Mouse (Mus musculus) embryonic facial prominence, embryonic 12.5 days (tissue): ENCODE measurements around the gene Pck2. TPM values are rescaled to one million over a fixed set of nuclear protein-coding genes. Genes with fewer than 3 reads are reported as not detected.

Experiments
- ATAC-seq: fragments of 200-750 bp; cut with Nextera tagmentation; 2 replicates; pipeline ENCODE4 v1.8.0; 2017; ENCODE audit not compliant: insufficient number of reproducible peaks, insufficient read depth, low FRiP score, low TSS enrichment
- H3K27ac ChIP-seq: fragments of 300-500 bp; sonication (generic); 2 replicates; pipeline ENCODE4 v1.5.1; 2016; ENCODE audit warnings: mild to moderate bottlenecking
- H3K27me3 ChIP-seq: fragments of 300-500 bp; sonication (generic); 2 replicates; pipeline ENCODE4 v1.6.1; 2016; ENCODE audit warnings: mild to moderate bottlenecking, moderate library complexity
- H3K36me3 ChIP-seq: fragments of 300-500 bp; sonication (generic); 2 replicates; pipeline ENCODE4 v1.6.1; 2016; ENCODE audit warnings: mild to moderate bottlenecking
- H3K4me1 ChIP-seq: fragments of 300-500 bp; sonication (generic); 2 replicates; pipeline ENCODE4 v1.6.1; 2016
- H3K4me2 ChIP-seq: fragments of 300-500 bp; sonication (generic); replicated peaks from 2 replicates; pipeline ENCODE4 v1.6.1; 2016; ENCODE audit warnings: mild to moderate bottlenecking, moderate library complexity
- H3K4me3 ChIP-seq: fragments of 300-500 bp; sonication (generic); 2 replicates; pipeline ENCODE4 v1.5.1; 2016; ENCODE audit warnings: mild to moderate bottlenecking
- H3K9ac ChIP-seq: fragments of 300-500 bp; sonication (generic); 2 replicates; pipeline ENCODE4 v1.6.1; 2016; ENCODE audit warnings: mild to moderate bottlenecking, moderate library complexity
- H3K9me3 ChIP-seq: fragments of 300-500 bp; sonication (generic); 2 replicates; pipeline ENCODE4 v1.6.1; 2016; ENCODE audit warnings: mild to moderate bottlenecking, moderate library complexity
- WGBS: fragments of 180-500 bp; shearing (Covaris S2); methylation state at CpG from one replicate; pipeline ENCODE4 v1.1.7; 2016; 5-methylcytosine and 5-hydroxymethylcytosine counted together
- polyA plus RNA-seq: library from polyadenylated mRNA; unstranded; fragments of >200 nt; fragmentation: Nextera tagmentation; extraction: Ambion mirVana; gene quantifications from 2 replicates; pipeline ENCODE4 v1.2.1, GENCODE M21; 2016

Gene Pck2
- polyA plus RNA-seq, 1 experiment from 2014 or later = 36.1 TPM

GRCm38 (mm10) chr14:55589771-55590448, 49.8 kb downstream of the Pck2 start:
- Histone ChIP-seq H3K4me1 (peaks cover 24% of the 10 kb centered on the region), H3K9me3 (no peaks in the 10 kb centered on the region), H3K27ac (peak overlapping the region; percentile 97; the same call in 1 of the 2 replicates), H3K4me3 (peak overlapping the region; percentile 71), H3K9ac (peak overlapping the region; percentile 73; the same call in 1 of the 2 replicates), H3K27me3 (0 out of 2 replicates have a peak, but pooled peaks cover 2% of the 10 kb centered on the region), H3K4me2 (peak overlapping the region; percentile 88), H3K36me3 (peaks cover 17% of the 10 kb centered on the region)
- no peak for ATAC-seq
- WGBS = 83% methylated on average over 11 of the region's 11 CpGs

- Histone ChIP-seq H3K4me3 (peak within 1 kb of the TSS; percentile 71), H3K36me3 (peaks cover 26% of the 10 kb centered on the region), H3K4me1 (peaks cover 23% of the 10 kb centered on the region), H3K4me2 (peak within 1 kb of the TSS; percentile 88), H3K27ac (peak within 1 kb of the TSS; percentile 97), H3K9ac (peak within 1 kb of the TSS; percentile 77), H3K27me3 (no peaks in the 10 kb centered on the region), H3K9me3 (no peaks in the 10 kb centered on the region)
- peak; percentile 96 for ATAC-seq
- 1% methylated on average over 22 of the region's 22 CpGs for WGBS
These were observed 50.8 kb downstream of the Pck2 start, which contains the start of gene Psme2 for GRCm38 (mm10) chr14:55590748-55591330. Psme2 (minus strand) TSS chr14:55591113.

- Histone ChIP-seq H3K4me2 (peak within 1 kb of the TSS; percentile 88), H3K9me3 (no peaks in the 10 kb centered on the region), H3K27ac (peak within 1 kb of the TSS; percentile 97), H3K4me3 (peak within 1 kb of the TSS; percentile 71), H3K9ac (peak within 1 kb of the TSS; percentile 77), H3K36me3 (peaks cover 32% of the 10 kb centered on the region), H3K27me3 (no peaks in the 10 kb centered on the region), H3K4me1 (peaks cover 23% of the 10 kb centered on the region)
- peak; percentile 91 for ATAC-seq
- WGBS = under 1% methylated on average over 33 of the region's 33 CpGs
These were observed 51.3 kb downstream of the Pck2 start, which contains the start of gene Rnf31 for GRCm38 (mm10) chr14:55591331-55591891. Rnf31 (plus strand) TSS chr14:55591708.

GRCm38 (mm10) chr14:55592226-55592625, 52.2 kb downstream of the Pck2 start:
- WGBS = 3% methylated on average over 16 of the region's 16 CpGs
- H3K4me2 ChIP-seq = peak overlapping the region; percentile 88
- H3K27me3 ChIP-seq = no peaks in the 10 kb centered on the region
- H3K9me3 ChIP-seq = no peaks in the 10 kb centered on the region
- H3K27ac ChIP-seq = peak overlapping the region; percentile 97; the same call in 1 of the 2 replicates
- H3K4me1 ChIP-seq = peaks cover 23% of the 10 kb centered on the region
- H3K9ac ChIP-seq = peak overlapping the region; percentile 77
- peaks cover 35% of the 10 kb centered on the region for H3K36me3 ChIP-seq
- no peak for ATAC-seq
- H3K4me3 ChIP-seq = peak overlapping the region; percentile 71

GRCm38 (mm10) chr14:55596036-55596690, 56.1 kb downstream of the Pck2 start:
- H3K36me3 ChIP-seq = peaks cover 66% of the 10 kb centered on the region
- no peak overlapping the region for H3K4me2 ChIP-seq
- no peak overlapping the region for H3K4me3 ChIP-seq
- H3K9me3 ChIP-seq = no peaks in the 10 kb centered on the region
- H3K27ac ChIP-seq = no peak overlapping the region
- ATAC-seq = no peak
- peaks cover 14% of the 10 kb centered on the region for H3K4me1 ChIP-seq
- H3K9ac ChIP-seq = 0 out of 2 replicates have a peak overlapping the region, but pooled peaks have one; percentile 24
- H3K27me3 ChIP-seq = no peaks in the 10 kb centered on the region
- WGBS = 82% methylated on average over 13 of the region's 13 CpGs

- Histone ChIP-seq H3K27ac (no peak overlapping the region), H3K27me3 (no peaks in the 10 kb centered on the region), H3K4me1 (peaks cover 5% of the 10 kb centered on the region; the same call in 1 of the 2 replicates), H3K4me3 (no peak overlapping the region), H3K36me3 (peaks cover 87% of the 10 kb centered on the region), H3K4me2 (no peak overlapping the region), H3K9ac (no peak overlapping the region), H3K9me3 (no peaks in the 10 kb centered on the region)
- no peak for ATAC-seq
- 94% methylated on average over 21 of the region's 21 CpGs for WGBS
These were observed 58.7 kb downstream of the Pck2 start for GRCm38 (mm10) chr14:55598521-55599390.

Other genes with a start within 250 kb of the Pck2 start
- gene Dhrs4, start 61.5 kb upstream of the Pck2 start, polyA plus RNA-seq = 88.7 and 92.1 TPM in 2 replicates
- 6.2 TPM in 2 replicates for gene Carmil3, start 49.6 kb upstream of the Pck2 start, polyA plus RNA-seq
- gene Cpne6, start 29.8 kb upstream of the Pck2 start, polyA plus RNA-seq = 0.55 and 0.90 TPM in 2 replicates
- 0.11 TPM in 1 of 2 replicates, not detected in the other for gene Nrl, start 15.3 kb upstream of the Pck2 start, polyA plus RNA-seq
- gene Dcaf11, start 19.7 kb downstream of the Pck2 start, polyA plus RNA-seq = 71.3 and 78.4 TPM in 2 replicates
- not detected in 2 replicates for gene A730061H03Rik, start 20.1 kb downstream of the Pck2 start, polyA plus RNA-seq
- gene Fitm1, start 35.4 kb downstream of the Pck2 start, polyA plus RNA-seq = 8.7 and 9.1 TPM in 2 replicates
- gene Psme1, start 37.9 kb downstream of the Pck2 start, polyA plus RNA-seq = 131 and 143 TPM in 2 replicates
- 4.6 and 4.9 TPM in 2 replicates for gene Emc9, start 45.0 kb downstream of the Pck2 start, polyA plus RNA-seq
- gene Psme2, start 50.8 kb downstream of the Pck2 start, polyA plus RNA-seq = 247 and 255 TPM in 2 replicates
- gene Rnf31, start 51.4 kb downstream of the Pck2 start, polyA plus RNA-seq = 20.6 and 25.4 TPM in 2 replicates
- gene Irf9, start 63.3 kb downstream of the Pck2 start, polyA plus RNA-seq = 9.5 and 10.6 TPM in 2 replicates
- gene Rec8, start 77.8 kb downstream of the Pck2 start, polyA plus RNA-seq = 7.8 and 8.2 TPM in 2 replicates
- gene Ipo4, start 95.7 kb downstream of the Pck2 start, polyA plus RNA-seq = 99.8 and 117 TPM in 2 replicates
- gene Gm49378, start 97.6 kb downstream of the Pck2 start, polyA plus RNA-seq = 0.87 and 3.0 TPM in 2 replicates
- gene Tm9sf1, start 103.5 kb downstream of the Pck2 start, polyA plus RNA-seq = 102 TPM in 2 replicates
- gene Tssk4, start 109.9 kb downstream of the Pck2 start, polyA plus RNA-seq = 0.55 and 0.97 TPM in 2 replicates
- gene Mdp1, start 120.2 kb downstream of the Pck2 start, polyA plus RNA-seq = 64.9 and 66.4 TPM in 2 replicates
- 74.7 and 78.3 TPM in 2 replicates for gene Gmpr2, start 131.7 kb downstream of the Pck2 start, polyA plus RNA-seq
- 585 and 596 TPM in 2 replicates for gene Nedd8, start 131.9 kb downstream of the Pck2 start, polyA plus RNA-seq
- 54.1 and 54.2 TPM in 2 replicates for gene Tinf2, start 141.6 kb downstream of the Pck2 start, polyA plus RNA-seq
- gene Tgm1, start 173.7 kb downstream of the Pck2 start, polyA plus RNA-seq = 1.6 and 1.7 TPM in 2 replicates
- gene Rabggta, start 182.0 kb downstream of the Pck2 start, polyA plus RNA-seq = 27.8 and 30.3 TPM in 2 replicates
- gene Dhrs1, start 205.4 kb downstream of the Pck2 start, polyA plus RNA-seq = 81.5 and 86.7 TPM in 2 replicates
- 51.0 and 57.3 TPM in 2 replicates for gene Nop9, start 205.4 kb downstream of the Pck2 start, polyA plus RNA-seq
- gene Cideb, start 218.2 kb downstream of the Pck2 start, polyA plus RNA-seq = 0.19 and 0.50 TPM in 2 replicates
- gene Ltb4r2, start 221.2 kb downstream of the Pck2 start, polyA plus RNA-seq = 0.55 and 0.60 TPM in 2 replicates
- gene Ltb4r1, start 225.7 kb downstream of the Pck2 start, polyA plus RNA-seq = 0.48 and 0.60 TPM in 2 replicates
- gene Adcy4, start 243.8 kb downstream of the Pck2 start, polyA plus RNA-seq = 21.3 and 24.2 TPM in 2 replicates
- gene Ripk3, start 248.6 kb downstream of the Pck2 start, polyA plus RNA-seq = 45.5 and 50.3 TPM in 2 replicates